In genomic region chr4:86045448-86045847, GRCm38 (mm10) we compare ENCODE assay signal across 22 mouse cellular contexts.
"Had no signal": no experiment of that assay in that cellular context is flagged by ENCODE, and none has a peak within 500 bp of the region (broad histone marks: within the 10 kb centered on the region; RNA-seq: fewer than 3 reads in every experiment).

No protein-coding gene starts in this region.

- ATAC-seq: liver, embryonic 12.5 days had no signal

- H3K9ac ChIP-seq: limb, embryonic 13.5 days; liver, embryonic 12.5 days; liver, embryonic 15.5 days; lung, embryonic 15.5 days; midbrain, embryonic 13.5 days; neural tube, embryonic 15.5 days had no signal

- H3K27me3 ChIP-seq: limb, embryonic 13.5 days; liver, embryonic 12.5 days; liver, embryonic 15.5 days; lung, embryonic 15.5 days; megakaryocyte, embryonic 14.5 days; midbrain, embryonic 13.5 days; neural tube, embryonic 15.5 days had no signal

- H3K4me3 ChIP-seq: layer of hippocampus, adult 2 months; limb, embryonic 10.5 days; limb, embryonic 13.5 days; liver, embryonic 12.5 days; liver, embryonic 15.5 days; lung, embryonic 15.5 days; megakaryocyte, embryonic 14.5 days; midbrain, embryonic 10.5 days; midbrain, embryonic 13.5 days; myocyte; neural tube, embryonic 15.5 days had no signal

- DNase-seq: kidney, postnatal 25 days; liver; lung, adult 18-20 months; lung, postnatal 10 days; lung, postnatal 36 days; right cerebral cortex, postnatal 4 days; thymus, adult 2 months; thymus, postnatal 14 days; thymus, postnatal 4 days had no signal

- H3K36me3 ChIP-seq: limb, embryonic 10.5 days; limb, embryonic 13.5 days; liver, embryonic 12.5 days; liver, embryonic 15.5 days; lung, embryonic 15.5 days; midbrain, embryonic 10.5 days; midbrain, embryonic 13.5 days; neural tube, embryonic 15.5 days had no signal

- H3K9me3 ChIP-seq: limb, embryonic 10.5 days; limb, embryonic 13.5 days; liver, embryonic 12.5 days; liver, embryonic 15.5 days; lung, embryonic 15.5 days; megakaryocyte, embryonic 14.5 days; midbrain, embryonic 10.5 days; midbrain, embryonic 13.5 days; neural tube, embryonic 15.5 days had no signal

- H3K4me2 ChIP-seq: limb, embryonic 13.5 days; liver, embryonic 12.5 days; liver, embryonic 15.5 days; lung, embryonic 15.5 days; midbrain, embryonic 13.5 days; neural tube, embryonic 15.5 days had no signal

- H3K27ac ChIP-seq: kidney, postnatal 0 days; layer of hippocampus, adult 2 months; limb, embryonic 10.5 days; limb, embryonic 13.5 days; liver, embryonic 12.5 days; liver, embryonic 15.5 days; lung, embryonic 15.5 days; midbrain, embryonic 10.5 days; midbrain, embryonic 13.5 days; neural tube, embryonic 15.5 days; stomach, postnatal 0 days had no signal

- H3K4me1 ChIP-seq: liver, embryonic 12.5 days; liver, embryonic 15.5 days; lung, embryonic 15.5 days had no signal
